1 mouse cellular context compared by ENCODE assay signal in genomic region chr7:29340247-29340646, GRCm38 (mm10).
TF ChIP-seq lines count a peak whose summit lies in the region.

No protein-coding gene starts in this region.

TF ChIP-seq in MEL, 35 proteins besides CTCF, POLR2A, EP300 and RAD21:
- TF ChIP-seq BHLHE40 (IDR thresholded peaks at IDR 0.05; ENCODE audit: borderline replicate concordance, low read depth, low read length) (no peak), MAZ (IDR thresholded peaks at IDR 0.05; ENCODE audit: low read depth, low read length) (no peak), MAFK (IDR thresholded peaks at IDR 0.05; ENCODE audit: borderline replicate concordance, low read depth, low read length) (no peak), GABPA (IDR thresholded peaks at IDR 0.05; ENCODE audit: low read depth, low read length) (no peak), JUND (IDR thresholded peaks at IDR 0.05; ENCODE audit: low read depth, low read length) (no peak), USF2 (IDR thresholded peaks at IDR 0.05; ENCODE audit: borderline replicate concordance in 1 of 2, insufficient read depth in 1 of 2, low read depth in 1 of 2, low read length in 2 of 2) (no peak), NELFE (IDR thresholded peaks at IDR 0.05; ENCODE audit: low read depth, low read length) (no peak), TBP (IDR thresholded peaks at IDR 0.05; ENCODE audit: low read depth, low read length) (no peak)
